Mouse (Mus musculus) stomach, postnatal 0 days (tissue): ENCODE data around the gene Cacna2d1.

Experiments used
- CTCF ChIP-seq: IDR thresholded peaks from 2 replicates; pipeline ENCODE4 v1.5.1; 2016; ENCODE audit warnings: antibody characterized with exemption, low read depth, mild to moderate bottlenecking, moderate library complexity
- EP300 ChIP-seq: optimal IDR thresholded peaks from 2 replicates; pipeline ENCODE3; 2016; ENCODE audit warnings: antibody characterized with exemption

DNA sequence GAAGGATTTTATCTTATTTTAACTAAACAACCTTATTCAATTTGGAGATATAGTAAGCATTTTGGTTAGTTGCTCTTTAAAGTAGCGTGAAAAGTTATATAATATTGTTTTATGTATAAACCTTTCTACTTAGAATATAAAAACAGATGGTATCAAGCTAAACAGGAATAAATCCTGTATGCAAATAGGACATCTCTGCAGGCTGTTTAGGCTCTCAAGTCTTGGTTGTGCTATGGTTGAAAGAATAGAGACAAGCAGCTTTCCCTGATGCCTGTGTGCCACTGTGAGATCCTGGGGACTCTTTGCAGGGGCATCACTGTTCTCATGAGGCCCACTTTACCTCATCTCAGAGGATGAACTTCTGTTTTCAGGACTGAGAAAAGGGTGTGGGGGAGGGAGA, 179.4 kb downstream of the Cacna2d1 start:
- TF ChIP-seq CTCF, result no peak
- no peak for TF ChIP-seq EP300
